Mouse (Mus musculus): ENCODE data around the gene Tarbp2. TPM values are rescaled to one million over a fixed set of nuclear protein-coding genes. Genes with fewer than 3 reads are reported as not detected.

Gene Tarbp2
- polyA plus RNA-seq, 1 experiment from 2014 or later = 143 TPM

DNA sequence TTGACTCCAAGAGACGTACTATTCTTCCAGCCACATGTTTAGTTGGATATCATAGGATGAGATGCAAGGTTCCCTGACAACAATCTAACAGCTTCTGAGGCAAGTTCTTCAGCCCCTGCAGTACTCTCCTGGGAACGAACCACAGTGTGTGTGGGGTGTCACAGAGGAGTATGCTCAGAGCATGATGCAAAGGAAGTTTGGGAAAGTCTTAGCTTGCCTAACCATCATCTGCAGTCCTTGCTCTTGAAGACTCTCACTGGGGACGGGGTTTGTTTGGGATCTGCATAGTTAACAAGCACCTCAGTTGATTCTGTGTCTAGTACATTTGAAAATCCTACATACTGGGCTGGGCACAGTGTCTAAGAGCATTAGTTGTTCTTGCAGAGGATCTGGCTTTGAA lies 9.7 kb upstream of the Tarbp2 start:
- H3K4me1 ChIP-seq = peaks cover 39% of the 10 kb centered on the region
- DNase-seq (ENCODE audit: low spot score) = no peak
- WGBS = 84% methylated on average over 3 of the region's 3 CpGs
- no peaks in the 10 kb centered on the region for H3K9me3 ChIP-seq (replicated peaks)
- H3K36me3 ChIP-seq = peaks cover 47% of the 10 kb centered on the region
- H3K27me3 ChIP-seq (ENCODE audit: low read depth, poor library complexity, severe bottlenecking) = no peaks in the 10 kb centered on the region
- no peak overlapping the region for H3K4me3 ChIP-seq
- no peak overlapping the region for H3K27ac ChIP-seq

DNA sequence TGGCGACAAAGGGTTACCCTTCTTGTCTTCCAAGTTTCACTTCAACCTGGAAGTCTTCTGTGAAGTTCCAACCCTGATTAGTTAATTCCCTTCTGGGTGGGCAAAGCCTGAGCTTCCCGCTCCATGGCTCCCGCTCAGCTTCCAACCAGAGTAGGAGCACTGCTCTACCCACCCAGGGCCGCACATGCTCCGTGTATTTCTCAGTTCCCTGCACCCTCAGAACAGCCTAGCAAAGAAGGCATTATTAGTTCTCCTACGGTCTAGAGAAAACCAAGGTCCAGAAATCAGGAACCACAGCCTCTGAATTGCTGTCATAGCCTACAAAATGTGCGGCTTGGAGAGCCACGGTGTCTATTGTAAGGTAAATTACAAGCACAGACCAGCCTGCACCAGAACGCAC lies 7.9 kb upstream of the Tarbp2 start:
- Histone ChIP-seq H3K36me3 (peaks cover 29% of the 10 kb centered on the region), H3K27ac (peak overlapping the region; percentile 84), H3K9me3 (replicated peaks) (no peaks in the 10 kb centered on the region), H3K4me1 (peaks cover 39% of the 10 kb centered on the region), H3K4me3 (peak overlapping the region; percentile 64), H3K27me3 (ENCODE audit: low read depth, poor library complexity, severe bottlenecking) (no peaks in the 10 kb centered on the region)
- 13% methylated on average over 9 of the region's 9 CpGs for WGBS
- peak; percentile 50 for DNase-seq (ENCODE audit: low spot score)

- Histone ChIP-seq H3K27me3 (ENCODE audit: low read depth, poor library complexity, severe bottlenecking) (no peaks in the 10 kb centered on the region), H3K4me3 (peak overlapping the region; percentile 64), H3K36me3 (peaks cover 25% of the 10 kb centered on the region), H3K27ac (peak overlapping the region; percentile 84), H3K9me3 (replicated peaks) (no peaks in the 10 kb centered on the region), H3K4me1 (peaks cover 45% of the 10 kb centered on the region)
- WGBS = 4% methylated on average over 34 of the region's 34 CpGs
- peak; percentile 98 for DNase-seq (ENCODE audit: low spot score)
Observed at GRCm38 (mm10) chr15:102510590-102511284, 7.3 kb upstream of the Tarbp2 start.

DNA sequence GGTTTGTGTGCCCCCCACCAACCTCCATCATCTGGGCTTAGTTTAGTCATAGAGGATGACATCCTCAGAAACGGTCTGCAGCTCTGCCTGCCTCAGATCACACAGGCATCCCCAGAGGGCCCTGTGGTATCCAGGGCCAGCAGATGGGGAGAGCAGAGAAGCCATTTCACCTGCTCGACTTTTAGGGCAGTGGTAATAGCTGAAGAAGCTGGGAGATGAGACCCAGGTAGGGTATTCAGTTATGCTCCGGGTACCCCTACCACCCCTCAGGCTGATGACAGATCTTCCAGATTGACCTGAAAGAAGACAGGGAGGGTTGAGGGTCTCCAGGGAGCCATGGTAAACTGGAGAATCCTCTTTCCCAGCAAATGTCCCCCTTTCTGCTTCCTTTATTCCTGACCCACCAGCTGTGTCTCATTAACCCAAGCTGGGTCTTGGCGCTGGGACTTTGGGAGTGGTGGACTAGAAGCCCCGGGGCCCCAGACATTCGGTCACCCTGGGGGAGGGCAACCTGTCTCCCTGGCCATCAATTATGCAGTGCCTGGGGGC lies 6.6 kb upstream of the Tarbp2 start:
- H3K27ac ChIP-seq = peak overlapping the region; percentile 84
- DNase-seq (ENCODE audit: low spot score) = peak; percentile 59
- H3K36me3 ChIP-seq = peaks cover 20% of the 10 kb centered on the region
- no peaks in the 10 kb centered on the region for H3K27me3 ChIP-seq (ENCODE audit: low read depth, poor library complexity, severe bottlenecking)
- H3K4me3 ChIP-seq = peak overlapping the region; percentile 64
- peaks cover 51% of the 10 kb centered on the region for H3K4me1 ChIP-seq
- WGBS = 6% methylated on average over 6 of the region's 6 CpGs
- H3K9me3 ChIP-seq (replicated peaks) = no peaks in the 10 kb centered on the region

GRCm38 (mm10) chr15:102512010-102512409 lies 6.0 kb upstream of the Tarbp2 start:
- no peak for DNase-seq (ENCODE audit: low spot score)
- Histone ChIP-seq H3K36me3 (peaks cover 15% of the 10 kb centered on the region), H3K9me3 (replicated peaks) (no peaks in the 10 kb centered on the region), H3K4me3 (peak overlapping the region; percentile 64), H3K27me3 (ENCODE audit: low read depth, poor library complexity, severe bottlenecking) (no peaks in the 10 kb centered on the region), H3K4me1 (peaks cover 53% of the 10 kb centered on the region), H3K27ac (peak overlapping the region; percentile 84)
- 26% methylated on average over 5 of the region's 5 CpGs for WGBS

DNA sequence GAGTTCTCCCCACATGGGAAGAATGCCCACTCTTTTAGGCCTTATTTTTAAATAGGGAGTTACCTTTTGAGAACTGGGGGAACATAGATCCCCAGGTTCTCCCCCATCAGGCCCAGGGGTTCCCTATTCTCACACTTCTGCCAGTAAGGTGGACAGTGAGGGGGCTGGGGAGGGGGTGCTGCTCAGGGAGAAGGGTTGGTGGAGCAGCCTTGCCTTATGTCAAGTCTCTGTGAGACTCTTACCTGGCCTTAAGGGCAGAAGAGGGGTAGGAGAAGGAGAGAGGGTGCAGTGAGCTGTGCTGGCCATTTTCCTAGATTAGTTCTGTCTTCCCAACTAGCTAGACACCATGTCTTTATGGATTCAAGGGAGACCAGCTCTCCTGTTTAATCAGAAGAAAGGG lies 5.5 kb upstream of the Tarbp2 start:
- Histone ChIP-seq H3K4me1 (peaks cover 57% of the 10 kb centered on the region), H3K4me3 (peak overlapping the region; percentile 64; the same call in 1 of the 2 replicates), H3K27me3 (ENCODE audit: low read depth, poor library complexity, severe bottlenecking) (no peaks in the 10 kb centered on the region), H3K27ac (peak overlapping the region; percentile 84), H3K36me3 (peaks cover 11% of the 10 kb centered on the region; the same call in 1 of the 2 replicates), H3K9me3 (replicated peaks) (no peaks in the 10 kb centered on the region)
- DNase-seq (ENCODE audit: low spot score) = no peak

DNA sequence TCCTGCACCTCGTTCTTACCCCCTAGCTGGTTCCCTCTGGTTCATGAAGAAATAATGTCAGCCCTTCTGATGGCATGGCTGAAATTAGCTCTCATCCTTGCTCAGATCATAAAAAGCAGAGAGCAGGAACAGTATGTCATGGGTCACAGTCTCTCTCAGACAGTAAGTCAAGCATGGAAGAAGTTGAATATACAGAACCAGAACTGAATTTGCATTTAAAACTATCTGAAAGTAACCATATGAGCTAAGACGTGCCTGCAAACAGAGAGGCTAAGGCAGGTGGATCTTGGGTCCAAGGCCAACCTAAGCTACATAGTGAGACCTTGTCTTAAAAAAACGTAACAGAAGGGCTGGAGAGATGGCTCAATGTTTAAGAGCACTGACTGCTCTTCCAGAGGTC lies 5.0 kb upstream of the Tarbp2 start:
- Histone ChIP-seq H3K4me3 (no peak overlapping the region), H3K27me3 (ENCODE audit: low read depth, poor library complexity, severe bottlenecking) (no peaks in the 10 kb centered on the region), H3K9me3 (replicated peaks) (no peaks in the 10 kb centered on the region), H3K36me3 (peaks cover 5% of the 10 kb centered on the region; the same call in 1 of the 2 replicates), H3K27ac (no peak overlapping the region), H3K4me1 (peaks cover 59% of the 10 kb centered on the region)
- 84% methylated on average over 3 of the region's 3 CpGs for WGBS
- DNase-seq (ENCODE audit: low spot score) = peak; percentile 17

- Histone ChIP-seq H3K27ac (no peak overlapping the region), H3K36me3 (peaks cover 4% of the 10 kb centered on the region), H3K4me3 (peak overlapping the region; percentile 74; the same call in 1 of the 2 replicates), H3K4me1 (peaks cover 63% of the 10 kb centered on the region), H3K9me3 (replicated peaks) (no peaks in the 10 kb centered on the region), H3K27me3 (ENCODE audit: low read depth, poor library complexity, severe bottlenecking) (no peaks in the 10 kb centered on the region)
- DNase-seq (ENCODE audit: low spot score) = peak; percentile 8
- WGBS = 85% methylated on average over 2 of the region's 2 CpGs
Observed at GRCm38 (mm10) chr15:102515261-102515660, 2.7 kb upstream of the Tarbp2 start.

DNA sequence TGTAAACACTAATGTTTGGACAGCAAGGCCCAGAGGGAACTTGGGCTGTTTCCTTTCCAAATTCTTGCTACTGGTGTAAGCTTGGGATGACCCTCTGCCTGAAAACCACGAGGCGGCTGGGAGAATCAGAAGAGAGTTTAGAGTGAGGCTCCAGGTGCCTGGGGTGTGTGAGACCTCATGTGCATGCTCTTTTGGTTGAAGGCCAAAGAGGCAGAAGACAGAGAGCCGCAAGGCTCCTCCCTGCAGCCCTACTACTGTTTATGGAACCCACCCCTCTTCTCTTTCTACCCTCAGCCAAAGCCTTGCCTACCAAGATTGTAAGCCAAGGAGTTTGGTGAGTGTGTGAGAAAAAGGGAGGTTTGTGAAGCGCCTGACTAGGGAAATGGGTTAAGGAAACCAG lies 2.2 kb upstream of the Tarbp2 start:
- Histone ChIP-seq H3K4me3 (peak overlapping the region; percentile 74), H3K27me3 (ENCODE audit: low read depth, poor library complexity, severe bottlenecking) (no peaks in the 10 kb centered on the region), H3K9me3 (replicated peaks) (no peaks in the 10 kb centered on the region), H3K4me1 (peaks cover 61% of the 10 kb centered on the region), H3K36me3 (peaks cover 9% of the 10 kb centered on the region), H3K27ac (peak overlapping the region; percentile 98)
- WGBS = 56% methylated on average over 4 of the region's 4 CpGs
- DNase-seq (ENCODE audit: low spot score) = no peak

GRCm38 (mm10) chr15:102516293-102516692 lies 1.7 kb upstream of the Tarbp2 start:
- no peaks in the 10 kb centered on the region for H3K27me3 ChIP-seq (ENCODE audit: low read depth, poor library complexity, severe bottlenecking)
- peaks cover 56% of the 10 kb centered on the region for H3K4me1 ChIP-seq
- no peaks in the 10 kb centered on the region for H3K9me3 ChIP-seq (replicated peaks)
- peak overlapping the region; percentile 74 for H3K4me3 ChIP-seq
- peaks cover 14% of the 10 kb centered on the region for H3K36me3 ChIP-seq
- no peak for DNase-seq (ENCODE audit: low spot score)
- H3K27ac ChIP-seq = peak overlapping the region; percentile 98
- 2% methylated on average over 12 of the region's 12 CpGs for WGBS

DNA sequence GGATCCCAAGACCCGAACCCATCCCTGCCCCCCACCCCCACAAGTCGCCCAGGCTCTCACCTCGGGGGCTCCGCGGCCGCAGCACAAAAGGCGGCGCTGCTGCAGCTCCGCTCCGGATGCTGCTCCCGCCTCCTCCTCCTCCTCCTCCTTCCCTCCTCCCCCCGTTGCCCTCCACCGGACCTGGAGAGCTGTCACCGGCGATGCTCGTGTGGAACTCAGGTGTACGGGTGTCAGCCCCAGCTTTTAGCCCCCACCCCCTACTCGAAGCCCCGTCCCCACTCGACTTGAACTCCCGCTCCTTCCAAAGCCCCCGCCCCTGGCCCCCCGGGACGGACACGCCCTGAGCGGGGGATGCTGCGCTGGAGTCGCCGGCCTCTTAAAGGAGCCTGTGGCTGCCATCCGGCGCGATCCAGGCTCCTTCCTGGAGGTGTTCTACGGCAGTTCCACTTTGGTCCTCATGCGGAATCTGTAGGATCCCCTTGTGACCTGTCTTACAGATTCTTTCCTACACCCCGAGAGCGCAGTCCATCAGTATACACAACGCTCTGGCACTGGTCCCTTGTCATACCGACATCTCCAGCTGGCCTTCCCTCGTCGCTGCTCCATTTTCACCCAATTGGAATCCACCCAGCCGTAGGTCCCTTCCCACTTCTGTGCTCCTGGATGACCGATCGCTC lies 1.1 kb upstream of the Tarbp2 start, which contains the start of gene Map3k12:
Gene Map3k12, minus strand, starts transcription at position 337 of the 677 bp plus-strand sequence.
- Histone ChIP-seq H3K27me3 (ENCODE audit: low read depth, poor library complexity, severe bottlenecking) (no peaks in the 10 kb centered on the region), H3K27ac (peak within 1 kb of the TSS; percentile 98), H3K4me1 (peaks cover 50% of the 10 kb centered on the region), H3K4me3 (peak within 1 kb of the TSS; percentile 74), H3K36me3 (peaks cover 20% of the 10 kb centered on the region), H3K9me3 (replicated peaks) (no peaks in the 10 kb centered on the region)
- WGBS = under 1% methylated on average over 43 of the region's 43 CpGs
- DNase-seq (ENCODE audit: low spot score) = peak; percentile 86

GRCm38 (mm10) chr15:102517631-102517975 lies 389 bp upstream of the Tarbp2 start:
- H3K9me3 ChIP-seq (replicated peaks) = no peaks in the 10 kb centered on the region
- no peak for DNase-seq (ENCODE audit: low spot score)
- H3K4me1 ChIP-seq = peaks cover 43% of the 10 kb centered on the region
- peaks cover 27% of the 10 kb centered on the region for H3K36me3 ChIP-seq
- peak overlapping the region; percentile 74 for H3K4me3 ChIP-seq
- no peaks in the 10 kb centered on the region for H3K27me3 ChIP-seq (ENCODE audit: low read depth, poor library complexity, severe bottlenecking)
- peak overlapping the region; percentile 98; the same call in 1 of the 2 replicates for H3K27ac ChIP-seq
- WGBS = under 1% methylated on average over 10 of the region's 10 CpGs

GRCm38 (mm10) chr15:102518859-102519201 lies 838 bp downstream of the Tarbp2 start:
- Histone ChIP-seq H3K36me3 (peaks cover 37% of the 10 kb centered on the region), H3K4me1 (peaks cover 37% of the 10 kb centered on the region), H3K27ac (peak overlapping the region; percentile 98), H3K9me3 (replicated peaks) (no peaks in the 10 kb centered on the region), H3K4me3 (peak overlapping the region; percentile 74), H3K27me3 (ENCODE audit: low read depth, poor library complexity, severe bottlenecking) (no peaks in the 10 kb centered on the region)
- no peak for DNase-seq (ENCODE audit: low spot score)
- WGBS = 22% methylated on average over 9 of the region's 9 CpGs
